Mouse (Mus musculus) embryo, embryonic 11.5 days (tissue): ENCODE data around the gene Fam192a.

Source experiments
- DNase-seq: peaks from one replicate; pipeline ENCODE4 v3.0.0-alpha.2; 2012; ENCODE audit warnings: low read depth, low spot score

Fam192a gene

GRCm38 (mm10) chr8:94532873-94533671 is 68.7 kb downstream of the Fam192a start, which contains the start of gene Cpne2:
Gene Cpne2, plus strand, starts transcription at chr8:94532990.
- DNase-seq = no peak

GRCm38 (mm10) chr8:94532525-94532872 is 69.3 kb downstream of the Fam192a start:
- DNase-seq = no peak

- no peak for DNase-seq
Observed at GRCm38 (mm10) chr8:94532000-94532399, 69.8 kb downstream of the Fam192a start.

GRCm38 (mm10) chr8:94530643-94531042 is 71.2 kb downstream of the Fam192a start:
- no peak for DNase-seq

GRCm38 (mm10) chr8:94529875-94530274 is 71.9 kb downstream of the Fam192a start:
- no peak for DNase-seq

GRCm38 (mm10) chr8:94528245-94528644 is 73.6 kb downstream of the Fam192a start:
- DNase-seq = no peak

- no peak for DNase-seq
Observed at GRCm38 (mm10) chr8:94527178-94527577, 74.6 kb downstream of the Fam192a start.

- DNase-seq = no peak
Observed at GRCm38 (mm10) chr8:94524554-94524953, 77.2 kb downstream of the Fam192a start.
